Mouse (Mus musculus) liver, postnatal 0 days (tissue): Measurements from ENCODE around the gene Slc25a20.

Experiments
- CTCF ChIP-seq: sonication (generic); IDR thresholded peaks from 2 replicates; pipeline ENCODE4 v1.5.1; 2016; ENCODE audit warnings: antibody characterized with exemption, low read depth
- EP300 ChIP-seq: IDR thresholded peaks from 2 replicates; pipeline ENCODE4 v1.6.1; 2016; ENCODE audit warnings: antibody characterized with exemption, low read depth, mild to moderate bottlenecking

DNA sequence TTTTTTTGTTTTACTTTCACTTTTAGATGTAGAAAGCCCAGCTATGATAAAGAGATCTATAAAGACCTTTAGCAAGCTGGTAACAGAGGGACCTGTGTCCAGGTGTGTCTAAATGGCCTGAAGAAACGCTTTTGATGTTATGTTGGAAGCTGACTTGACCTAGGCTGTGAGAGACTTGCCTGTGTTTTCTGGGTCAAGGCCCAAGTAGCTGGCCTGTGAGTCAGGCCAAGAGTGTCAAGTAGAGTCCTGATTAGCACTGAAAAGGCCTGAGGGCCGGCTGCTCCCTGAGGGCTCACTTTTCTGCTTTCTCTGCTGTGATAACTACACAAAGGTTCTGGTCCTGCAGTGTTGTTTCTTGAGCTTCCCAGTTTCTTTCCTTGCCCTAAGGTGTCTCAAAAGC lies 25.8 kb downstream of the Slc25a20 start:
- no peak for TF ChIP-seq CTCF
- TF ChIP-seq EP300: no peak
